Mouse (Mus musculus) heart, postnatal 14 days (tissue): Measurements from ENCODE around the gene Dlgap1. TPM values are rescaled to one million over a fixed set of nuclear protein-coding genes. Genes with fewer than 3 reads are reported as not detected.
"Not testable (repeated sequence)": the region's sequence is repeated elsewhere in the genome, so short reads cannot be mapped to it uniquely, and the experiment has no call there.

Experiments used
- DNase-seq, 2 experiments: peaks; one replicate each; pipeline ENCODE4 v3.0.0; 2021 to 2022
- intact Hi-C: fragments of 180-260 bp; cut with DNase I; formaldehyde crosslinking; loops from one replicate; pipeline ENCODE4 v1.15.1; 2025
- total RNA-seq, 2 experiments: library from RNA; stranded (reverse); gene quantifications; 2 replicates each; pipeline ENCODE4 v1.2.3; 2021

Dlgap1 gene
- total RNA-seq, 2 experiments from 2014 or later, result 0.39 to 1.3 TPM

- DNase-seq, result no peak
- intact Hi-C loops, result no loop called here
Observed at GRCm38 (mm10) chr17:70826227-70826626, 857.4 kb downstream of the Dlgap1 start.

GRCm38 (mm10) chr17:70827463-70828179, 858.7 kb downstream of the Dlgap1 start:
- DNase-seq, intact Hi-C loops: not testable (repeated sequence)

DNA sequence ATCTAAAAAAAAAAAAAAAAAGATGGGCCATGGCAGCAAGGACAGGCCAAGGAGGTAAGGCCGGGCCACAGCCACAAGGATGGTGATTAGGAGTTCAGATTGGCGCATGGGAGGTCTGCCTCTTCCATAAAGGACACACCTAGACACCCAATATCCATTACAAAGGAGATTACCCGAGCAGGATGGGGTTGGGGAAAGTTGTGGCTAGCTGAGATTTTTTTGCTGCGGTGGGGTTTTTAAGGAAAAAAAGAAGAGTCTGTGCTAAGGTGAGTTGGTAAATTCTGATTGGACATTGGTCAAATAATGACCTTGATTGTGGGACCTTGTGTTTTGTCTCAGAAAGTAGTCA, 859.3 kb downstream of the Dlgap1 start:
- no peak for DNase-seq
- intact Hi-C loops, result no loop called here

GRCm38 (mm10) chr17:70828569-70828968, 859.7 kb downstream of the Dlgap1 start:
- intact Hi-C loops, result no loop called here
- DNase-seq, result no peak

GRCm38 (mm10) chr17:70829217-70829616, 860.3 kb downstream of the Dlgap1 start:
- intact Hi-C loops, result no loop called here
- DNase-seq, result no peak

- intact Hi-C loops, result no loop called here
- no peak for DNase-seq
Observed at GRCm38 (mm10) chr17:70829943-70830715, 861.3 kb downstream of the Dlgap1 start.

DNA sequence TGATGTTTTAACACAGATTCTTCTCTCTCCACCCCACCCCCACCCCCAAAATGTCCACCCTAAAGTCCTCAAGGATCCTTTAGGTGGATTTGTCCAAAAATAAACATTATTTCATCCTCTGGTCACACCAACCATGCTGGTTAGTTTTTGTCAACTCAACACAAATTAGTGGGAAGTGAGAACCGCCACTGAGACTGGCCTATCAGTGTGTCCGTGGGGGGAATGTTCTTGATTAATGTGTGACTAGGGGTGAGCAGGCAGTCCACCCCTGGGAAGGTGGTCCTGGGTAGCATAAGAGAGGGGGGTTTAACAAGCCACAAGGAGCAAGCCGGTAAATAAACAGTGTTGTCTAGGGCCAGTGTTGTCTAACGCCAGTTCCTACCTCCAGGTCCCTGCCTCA, 862.7 kb downstream of the Dlgap1 start:
- no peak for DNase-seq
- intact Hi-C loops, result no loop called here

DNA sequence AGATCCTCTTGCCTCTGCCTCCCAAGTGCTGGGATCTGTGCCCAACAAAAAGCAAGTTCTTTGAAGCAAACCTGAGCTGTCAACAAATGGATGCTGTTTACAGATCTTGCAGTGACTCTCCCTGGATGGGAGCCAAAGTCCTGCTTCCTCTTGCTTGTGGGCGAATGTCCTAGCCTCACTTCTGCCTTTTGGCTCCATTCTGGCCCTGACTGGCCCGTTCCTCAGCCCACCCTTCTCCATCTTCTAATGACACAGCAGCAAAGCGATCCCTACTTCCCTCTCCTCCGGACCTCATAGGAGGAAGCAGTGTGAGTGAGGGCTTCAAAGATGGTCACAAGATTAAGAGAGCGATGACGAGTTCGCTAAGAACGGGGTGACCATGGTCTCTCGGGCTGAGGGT, 863.7 kb downstream of the Dlgap1 start:
- intact Hi-C loops, result no loop called here
- DNase-seq, result peak; percentile 51 to 56

DNA sequence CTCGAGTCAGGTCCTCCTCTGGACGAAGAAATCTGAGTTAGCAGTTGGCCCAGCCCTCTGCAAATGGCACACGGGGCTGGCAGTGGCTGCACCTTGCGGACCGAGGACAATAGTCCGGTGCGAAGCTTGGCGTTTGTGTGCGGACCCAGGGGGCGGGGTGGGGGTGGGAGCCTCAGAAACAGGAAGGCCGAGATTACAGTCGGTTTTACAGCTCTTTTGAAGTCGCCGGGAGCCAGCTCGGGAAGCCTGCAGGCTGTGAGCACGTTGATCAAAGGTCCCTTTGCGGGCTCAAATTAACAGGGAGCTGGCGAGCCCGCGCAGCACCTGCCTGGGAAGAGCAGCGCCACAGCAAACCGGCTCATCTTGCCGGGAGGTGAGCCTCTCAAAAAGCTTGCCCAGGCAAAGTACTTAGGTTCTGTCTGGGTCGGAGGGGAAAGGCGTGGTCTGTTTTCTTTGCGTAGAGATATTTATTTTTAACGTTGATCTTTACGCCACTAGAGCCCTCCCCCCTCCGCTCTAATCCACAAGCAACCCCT, 865.6 kb downstream of the Dlgap1 start:
- DNase-seq, result peak in 1 of 2 experiments; percentile 22
- intact Hi-C loops, result no loop called here

GRCm38 (mm10) chr17:70835071-70835790, 866.4 kb downstream of the Dlgap1 start:
- intact Hi-C loops, result no loop called here
- no peak for DNase-seq

GRCm38 (mm10) chr17:70836820-70837219, 867.9 kb downstream of the Dlgap1 start:
- DNase-seq, result no peak
- intact Hi-C loops, result no loop called here

DNA sequence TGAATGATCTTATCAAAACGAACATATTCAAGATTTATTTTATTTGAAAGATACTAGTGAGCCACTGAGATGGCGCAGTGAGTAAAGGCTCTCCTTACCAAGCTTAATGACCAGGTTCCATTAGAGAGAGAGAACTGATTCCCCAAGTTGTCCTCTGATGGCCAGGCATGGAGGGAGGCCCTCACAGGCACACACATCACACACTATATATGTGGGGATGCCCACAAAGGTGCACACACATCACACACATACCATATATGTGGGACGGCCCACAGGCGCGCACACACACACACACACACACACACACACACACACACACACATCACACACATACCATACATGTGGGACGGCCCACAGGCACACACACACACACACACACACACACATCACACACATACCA, 868.6 kb downstream of the Dlgap1 start:
- DNase-seq, intact Hi-C loops: not testable (repeated sequence)

DNA sequence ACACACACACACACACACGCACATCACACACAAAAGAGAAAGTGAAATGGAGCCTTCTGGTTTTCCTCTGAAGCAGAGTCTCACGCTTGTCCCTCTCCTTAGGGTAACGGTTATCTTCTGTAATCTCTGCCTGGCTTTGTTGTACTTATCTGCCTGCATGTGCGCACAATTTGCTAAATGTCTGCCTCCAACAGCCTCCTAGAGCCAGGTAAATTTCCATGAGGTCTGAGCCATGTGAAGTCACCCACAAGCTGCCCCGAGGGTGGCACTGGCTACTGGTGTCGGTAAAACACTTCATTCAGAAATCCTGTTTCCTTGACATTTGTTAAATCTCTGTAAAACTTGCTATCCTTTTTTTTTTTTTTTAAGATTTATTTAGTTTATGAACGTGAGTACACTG, 869.2 kb downstream of the Dlgap1 start:
- intact Hi-C loops, result no loop called here
- DNase-seq, result no peak

DNA sequence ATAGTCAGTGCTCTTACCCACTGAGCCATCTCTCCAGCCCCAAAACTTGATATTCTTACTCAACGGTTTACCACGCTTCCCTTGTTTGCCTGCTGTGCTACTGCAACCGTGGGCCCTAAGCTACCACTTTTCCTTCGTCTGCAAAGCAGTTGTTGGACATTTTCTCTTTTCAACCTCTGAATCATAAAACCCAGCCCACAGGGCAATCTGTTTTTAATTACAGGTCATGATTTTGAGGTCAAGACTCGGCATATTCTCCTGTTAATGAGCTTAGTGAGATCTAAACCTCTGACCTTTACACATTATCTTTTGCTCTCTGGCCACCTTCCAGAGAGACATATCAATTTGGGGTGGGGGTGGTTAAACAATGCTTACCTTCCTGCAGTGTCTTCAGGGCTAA, 869.7 kb downstream of the Dlgap1 start:
- no peak for DNase-seq
- intact Hi-C loops, result no loop called here

- intact Hi-C loops, result no loop called here
Observed at GRCm38 (mm10) chr17:70843252-70843651, 874.4 kb downstream of the Dlgap1 start.

DNA sequence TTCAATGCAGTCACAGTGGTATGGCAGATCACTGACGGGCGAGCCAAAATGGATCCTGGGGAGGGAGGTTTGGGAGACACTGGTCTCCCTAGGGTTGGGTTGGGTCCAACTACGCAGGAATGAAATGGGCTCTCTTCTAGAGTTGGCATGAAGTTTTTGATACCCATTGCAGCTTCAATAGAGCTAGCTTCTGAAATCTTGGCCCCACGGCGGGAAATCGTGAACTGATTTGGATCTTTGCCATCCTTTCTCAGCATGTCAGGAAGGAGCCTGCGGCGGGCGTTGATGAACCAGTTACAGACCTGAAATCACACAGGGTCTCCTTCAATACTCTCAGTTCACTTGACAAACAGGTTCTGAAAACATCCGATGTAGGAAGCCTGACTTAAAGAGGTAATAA, 876.1 kb downstream of the Dlgap1 start:
- intact Hi-C loops, result loop anchor here (1.0 to 5.0 kb wide), 2 partner anchors 121 to 337 kb away; partner anchors contain the start of gene Lpin2
- no peak for DNase-seq

More at GRCm38 (mm10) chr17:70843252-70843651, 874.4 kb downstream of the Dlgap1 start:
- DNase-seq, result no peak

- DNase-seq, result no peak
- intact Hi-C loops, result loop anchor here (5.0 kb wide), 1 partner anchor 337 kb away; the partner anchor contains the start of gene Lpin2
Observed at GRCm38 (mm10) chr17:70845543-70845942, 876.7 kb downstream of the Dlgap1 start.

GRCm38 (mm10) chr17:70846111-70846644, 877.3 kb downstream of the Dlgap1 start:
- peak; percentile 9 to 31 for DNase-seq
- intact Hi-C loops, result loop anchor here (5.0 kb wide), 1 partner anchor 336 kb away; the partner anchor contains the start of gene Lpin2

DNA sequence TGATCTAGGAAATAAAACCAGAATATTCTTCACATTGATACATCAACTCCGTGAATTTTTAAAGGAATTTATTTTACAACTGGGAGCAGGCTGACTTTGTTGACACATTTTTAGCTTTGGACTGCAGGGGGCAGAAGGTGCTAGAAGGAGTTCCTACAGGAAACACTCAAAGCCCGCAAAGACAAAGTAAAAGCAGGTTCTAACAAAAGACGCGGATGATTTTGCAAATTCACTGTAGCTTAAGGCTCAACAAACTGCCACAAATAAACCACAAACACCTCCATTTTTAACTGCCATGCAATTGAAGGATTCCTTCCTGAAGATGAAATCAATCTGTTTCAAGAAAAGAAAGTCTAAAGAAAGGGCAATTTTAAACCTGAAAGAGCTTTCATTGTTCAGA, 878.2 kb downstream of the Dlgap1 start:
- intact Hi-C loops, result loop anchor here (5.0 kb wide), 1 partner anchor 335 kb away; the partner anchor contains the start of gene Lpin2
- DNase-seq, result peak; percentile 26 to 67
